17 mouse cellular contexts compared by ENCODE assay signal in the genomic region with DNA sequence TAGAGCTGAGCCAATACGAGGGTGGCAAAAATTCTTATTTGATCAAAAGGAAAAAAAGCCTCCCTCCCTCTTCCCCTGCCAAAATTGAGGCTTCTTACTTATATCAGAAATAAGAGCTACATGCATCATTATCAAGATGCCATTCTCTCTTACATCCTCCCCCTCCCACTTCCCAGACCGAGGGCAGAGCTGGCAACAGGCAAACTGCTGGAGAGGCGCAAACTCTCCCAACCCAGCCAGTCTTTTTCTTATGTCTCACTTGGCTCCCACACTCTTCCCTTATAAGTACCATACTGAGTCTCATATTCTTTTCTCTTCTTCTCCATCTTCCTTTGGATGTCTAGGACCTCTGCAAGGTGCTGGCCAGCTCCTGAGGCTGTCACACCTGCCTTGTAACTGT.
"Had no signal": no experiment of that assay in that cellular context is flagged by ENCODE, and none has a peak within 500 bp of the region (broad histone marks: within the 10 kb centered on the region; RNA-seq: fewer than 3 reads in every experiment).

No protein-coding gene starts in this region.

- ATAC-seq: liver, embryonic 12.5 days; liver, postnatal 0 days; lung, postnatal 0 days; midbrain, embryonic 13.5 days; midbrain, embryonic 15.5 days; midbrain, embryonic 16.5 days had no signal

- DNase-seq: left cerebral cortex, postnatal 4 days; liver; liver, embryonic 13.5 days; liver, postnatal 0 days; lung, adult 18-20 months; lung, adult 2 months; lung, embryonic 14.5 days; lung, postnatal 10 days; lung, postnatal 14 days; lung, postnatal 36 days; lung, postnatal 4 days; midbrain, embryonic 14.5 days had no signal
